Mouse (Mus musculus): ENCODE results near the gene Ace3.

The Ace3 gene

DNA sequence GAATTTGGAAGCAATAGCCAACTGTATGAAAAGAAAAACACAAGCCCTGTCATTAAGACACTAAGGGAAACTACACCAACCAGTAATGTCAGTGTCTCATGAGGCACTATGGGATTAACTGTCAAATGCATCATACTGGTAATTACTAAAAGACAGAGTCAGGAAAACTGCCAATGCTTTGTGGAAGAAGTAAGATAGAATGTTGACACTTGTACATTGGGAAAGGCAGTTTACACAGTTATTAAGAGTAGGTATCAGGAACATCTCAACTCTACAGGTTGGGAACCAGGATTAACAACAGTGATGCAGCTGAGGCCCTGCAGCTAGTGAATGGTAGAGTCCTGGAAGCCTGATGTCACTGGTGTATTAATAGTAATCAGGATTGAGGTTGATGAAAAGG is 49.9 kb downstream of the Ace3 start:
- DNase-seq (ENCODE audit: low spot score) = no peak

DNA sequence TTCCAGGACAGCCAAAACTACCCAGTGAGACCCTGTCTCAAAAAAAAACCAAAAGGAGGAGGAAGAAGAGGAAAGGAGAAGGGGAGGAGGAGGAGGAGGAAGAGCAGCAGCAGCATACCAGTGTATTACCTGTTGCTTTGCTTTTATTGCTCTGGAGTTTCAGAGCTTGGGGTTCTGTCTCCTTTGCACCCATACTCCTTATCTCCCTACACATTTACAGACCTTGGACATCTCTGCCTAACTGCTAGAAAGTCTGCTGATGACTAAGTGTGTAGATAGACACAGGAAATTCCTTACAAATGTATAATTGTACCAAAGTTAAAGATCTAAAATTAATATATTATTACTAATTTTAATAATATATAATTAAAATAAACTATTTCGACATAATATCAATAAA is 50.8 kb downstream of the Ace3 start:
- DNase-seq (ENCODE audit: low spot score) = no peak

DNA sequence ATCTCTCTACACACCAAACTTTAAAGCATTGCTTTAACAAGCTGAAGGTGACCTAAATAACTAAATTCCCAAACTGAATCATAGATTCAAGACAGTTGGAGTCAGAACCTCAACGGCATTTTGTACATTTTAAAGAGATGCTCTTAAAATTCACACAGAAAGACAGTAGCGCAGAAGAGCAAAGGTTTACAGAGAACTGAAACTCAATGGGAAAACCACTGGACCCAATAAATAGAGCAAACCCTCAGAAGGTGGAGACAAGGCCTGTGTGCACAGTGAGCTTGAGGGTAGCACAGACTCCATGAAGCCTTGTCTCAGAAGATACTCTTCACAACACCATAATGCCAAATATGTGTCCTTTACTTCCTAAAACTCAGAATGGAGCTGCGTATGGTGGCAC is 51.3 kb downstream of the Ace3 start:
- no peak for DNase-seq (ENCODE audit: low spot score)

DNA sequence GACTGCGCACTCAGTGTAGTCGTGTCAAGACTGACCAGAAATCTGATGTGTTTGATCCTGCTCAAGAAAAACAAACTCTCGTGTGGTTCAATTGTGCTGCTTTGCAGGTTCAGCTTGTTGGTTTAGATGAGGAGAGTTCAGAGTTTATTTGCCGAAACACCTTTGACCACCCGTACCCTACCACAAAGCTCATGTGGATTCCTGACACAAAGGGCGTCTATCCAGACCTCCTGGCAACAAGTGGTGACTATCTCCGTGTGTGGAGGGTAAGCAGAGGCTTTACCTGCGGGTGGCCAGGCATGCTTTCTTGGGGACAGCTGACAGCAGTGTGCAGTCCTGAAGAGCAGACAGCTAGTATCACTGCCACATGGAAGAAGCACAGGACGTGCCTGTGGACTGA is 52.1 kb downstream of the Ace3 start:
- DNase-seq (ENCODE audit: low spot score) = no peak

DNA sequence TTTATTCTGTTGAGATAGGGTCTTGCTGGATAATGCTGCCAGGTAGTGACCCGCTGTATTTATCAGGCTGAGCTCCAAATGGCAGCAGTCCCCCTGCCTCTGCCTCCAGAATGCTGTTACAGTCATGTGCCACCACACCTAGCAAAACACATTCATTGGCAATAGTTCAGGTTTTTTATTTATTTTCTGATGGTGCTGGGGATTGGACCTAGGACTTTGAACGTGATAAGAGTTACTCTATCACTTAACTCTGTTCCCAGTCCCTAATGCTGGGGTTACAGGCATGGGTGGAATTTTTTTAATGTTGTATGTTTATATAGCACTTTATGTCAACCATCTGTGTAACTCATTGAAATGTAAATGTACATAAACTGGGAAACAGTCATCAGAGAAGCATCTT is 59.4 kb downstream of the Ace3 start:
- DNase-seq (ENCODE audit: low spot score) = no peak

DNA sequence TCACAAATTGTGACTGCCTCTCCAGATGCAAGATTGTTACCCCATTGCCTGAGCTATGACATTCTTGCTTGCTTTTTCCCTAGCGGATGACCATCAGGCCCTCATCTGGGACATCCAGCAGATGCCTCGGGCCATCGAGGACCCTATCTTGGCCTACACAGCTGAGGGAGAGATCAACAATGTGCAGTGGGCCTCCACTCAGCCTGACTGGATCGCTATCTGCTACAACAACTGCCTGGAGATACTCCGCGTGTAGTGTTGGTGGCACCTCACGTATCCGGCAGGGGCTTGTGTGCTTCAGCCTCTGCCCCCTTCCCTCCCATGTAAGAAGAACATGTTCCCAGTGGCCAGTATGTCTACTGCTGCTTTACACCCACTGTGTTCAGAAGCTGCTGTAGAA is 60.1 kb downstream of the Ace3 start:
- no peak for DNase-seq (ENCODE audit: low spot score)

All from adipocyte (in vitro differentiated cells).